Mouse (Mus musculus): ENCODE measurements at regions not wholly inside any gene's neighbourhood (a gene's known extent, or its start where the extent isn't known, plus 50 kb on each side); places are given as distances from the start of the nearest gene placed in this dataset.

DNA sequence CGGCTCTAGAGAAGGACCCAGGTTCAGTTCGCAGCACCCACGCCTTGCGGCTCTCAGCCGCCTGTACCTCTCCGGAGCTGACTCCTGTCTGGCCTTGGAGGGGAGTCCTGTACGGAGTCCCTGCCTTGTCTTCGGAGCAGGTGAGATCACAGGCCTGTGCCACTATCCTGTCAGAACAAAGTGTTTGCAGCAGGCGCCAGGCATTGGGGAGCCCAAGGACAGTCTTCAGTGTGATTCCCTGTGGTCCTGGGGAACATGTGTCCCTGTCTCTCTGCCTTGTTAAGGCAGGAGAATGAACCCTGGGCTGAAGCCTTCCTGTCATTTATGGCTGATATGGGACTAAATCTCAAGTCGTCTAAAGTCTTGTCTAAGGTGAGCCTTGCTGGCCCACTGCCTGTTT is 176.5 kb downstream of the Vrk1 start:
- no peak for TF ChIP-seq GATA1 (IDR thresholded peaks at IDR 0.05; ENCODE audit: borderline replicate concordance, low read length)
- TF ChIP-seq FLI1 (IDR thresholded peaks at IDR 0.05; ENCODE audit: low read length) = no peak
